Mouse (Mus musculus): ENCODE data around the gene Ypel2.

GRCm38 (mm10) chr11:86958721-86959675, 34.5 kb downstream of the Ypel2 start:
- no peak for TF ChIP-seq CTCF (IDR thresholded peaks at IDR 0.05; ENCODE audit: borderline replicate concordance, insufficient read depth, low read length)
- no peak for TF ChIP-seq POLR2A (IDR thresholded peaks at IDR 0.05; ENCODE audit: low read depth, low read length)
